Mouse (Mus musculus) bone marrow macrophage, adult 2 months (primary cell): Measurements from ENCODE around the gene Krt36.

ENCODE experiments used
- CTCF ChIP-seq: IDR thresholded peaks from 2 replicates; pipeline ENCODE4 v1.5.1; 2012; ENCODE audit warnings: low read depth, mild to moderate bottlenecking, low read length, moderate library complexity
- POLR2A ChIP-seq: IDR thresholded peaks from 2 replicates; pipeline ENCODE4 v1.6.1; 2012; ENCODE audit warnings: mild to moderate bottlenecking, low read depth, low read length, borderline replicate concordance

DNA sequence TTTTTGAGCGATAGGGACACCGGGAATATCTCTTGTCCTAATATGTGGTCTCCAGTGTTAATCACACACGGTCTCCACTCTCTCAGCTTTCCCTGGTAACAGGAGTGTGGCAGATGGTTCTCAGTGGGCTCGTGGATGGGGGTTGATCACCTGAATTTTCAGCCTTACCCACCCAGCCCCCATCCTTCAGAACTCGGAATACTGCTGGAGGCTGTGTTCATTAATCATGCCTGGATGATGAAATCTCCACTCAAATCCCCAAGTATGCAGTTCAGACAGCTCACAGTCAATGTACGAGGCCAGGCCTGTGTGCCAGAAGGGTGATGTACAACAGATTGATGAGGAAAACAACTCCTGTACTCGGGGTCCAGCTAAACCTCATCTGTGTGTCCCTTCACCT lies 19.5 kb upstream of the Krt36 start:
- TF ChIP-seq CTCF: no peak
- no peak for TF ChIP-seq POLR2A
